Mouse (Mus musculus): ENCODE measurements around the gene Abcc3. TPM values are rescaled to one million over a fixed set of nuclear protein-coding genes. Genes with fewer than 3 reads are reported as not detected.

The Abcc3 gene
- polyA plus RNA-seq, 1 experiment: 0.64 TPM

DNA sequence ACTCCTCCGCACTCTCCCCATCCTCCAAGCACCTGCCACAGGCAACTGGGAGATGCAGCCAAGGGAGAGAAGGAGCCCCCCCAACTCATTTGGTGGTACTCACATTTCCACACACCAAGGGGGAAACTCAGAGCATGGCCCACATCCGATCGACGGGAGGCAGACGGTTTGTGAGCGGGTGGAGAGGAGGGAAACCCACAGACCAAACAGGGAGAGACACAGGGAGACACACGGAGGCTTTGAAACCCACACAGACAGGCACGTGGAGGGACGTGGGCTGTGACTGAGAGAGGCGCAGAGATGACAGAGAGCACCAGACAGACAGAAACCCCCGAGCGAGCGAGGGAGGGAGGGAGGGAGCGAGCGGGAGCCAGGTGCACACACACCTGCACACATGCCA is 31.6 kb upstream of the Abcc3 start:
- peaks cover 23% of the 10 kb centered on the region for H3K4me1 ChIP-seq (ENCODE audit: control insufficient read depth, insufficient read depth, low read length)
- TF ChIP-seq CTCF (IDR thresholded peaks at IDR 0.05; ENCODE audit: borderline replicate concordance, insufficient read depth, low read depth, low read length) (no peak), POLR2A (IDR thresholded peaks at IDR 0.05; ENCODE audit: borderline replicate concordance, insufficient read depth, low read length) (no peak)
- H3K27me3 ChIP-seq (ENCODE audit: control insufficient read depth, insufficient read depth, low read length): no peaks in the 10 kb centered on the region
- H3K27ac ChIP-seq (ENCODE audit: insufficient read depth, low read length): no peak overlapping the region
- 51% methylated on average over 15 of the region's 15 CpGs for WGBS
- no peak for DNase-seq
- H3K4me3 ChIP-seq (replicated peaks; ENCODE audit: insufficient read depth, low read depth, low read length): no peak overlapping the region

- 30% methylated on average over 5 of the region's 5 CpGs for WGBS
- H3K27ac ChIP-seq (ENCODE audit: insufficient read depth, low read length): no peak overlapping the region
- no peaks in the 10 kb centered on the region for H3K27me3 ChIP-seq (ENCODE audit: control insufficient read depth, insufficient read depth, low read length)
- TF ChIP-seq POLR2A (IDR thresholded peaks at IDR 0.05; ENCODE audit: borderline replicate concordance, insufficient read depth, low read length): no peak
- no peak for TF ChIP-seq CTCF (IDR thresholded peaks at IDR 0.05; ENCODE audit: borderline replicate concordance, insufficient read depth, low read depth, low read length)
- DNase-seq: peak in 1 of 2 experiments; percentile 55
- peaks cover 27% of the 10 kb centered on the region for H3K4me1 ChIP-seq (ENCODE audit: control insufficient read depth, insufficient read depth, low read length)
- no peak overlapping the region for H3K4me3 ChIP-seq (replicated peaks; ENCODE audit: insufficient read depth, low read depth, low read length)
Measured at GRCm38 (mm10) chr11:94423855-94424254, 31.1 kb upstream of the Abcc3 start.

- Histone ChIP-seq H3K4me1 (ENCODE audit: control insufficient read depth, insufficient read depth, low read length) (peaks cover 27% of the 10 kb centered on the region), H3K4me3 (replicated peaks; ENCODE audit: insufficient read depth, low read depth, low read length) (no peak overlapping the region), H3K27me3 (ENCODE audit: control insufficient read depth, insufficient read depth, low read length) (no peaks in the 10 kb centered on the region), H3K27ac (ENCODE audit: insufficient read depth, low read length) (no peak overlapping the region)
- TF ChIP-seq CTCF (IDR thresholded peaks at IDR 0.05; ENCODE audit: borderline replicate concordance, insufficient read depth, low read depth, low read length) (no peak), POLR2A (IDR thresholded peaks at IDR 0.05; ENCODE audit: borderline replicate concordance, insufficient read depth, low read length) (no peak)
- DNase-seq: no peak
- WGBS: 82% methylated on average over 6 of the region's 6 CpGs
Measured at GRCm38 (mm10) chr11:94420991-94421390, 28.2 kb upstream of the Abcc3 start.

GRCm38 (mm10) chr11:94420325-94420724 is 27.5 kb upstream of the Abcc3 start:
- Histone ChIP-seq H3K27ac (ENCODE audit: insufficient read depth, low read length) (no peak overlapping the region), H3K4me1 (ENCODE audit: control insufficient read depth, insufficient read depth, low read length) (peaks cover 27% of the 10 kb centered on the region), H3K27me3 (ENCODE audit: control insufficient read depth, insufficient read depth, low read length) (no peaks in the 10 kb centered on the region), H3K4me3 (replicated peaks; ENCODE audit: insufficient read depth, low read depth, low read length) (no peak overlapping the region)
- TF ChIP-seq POLR2A (IDR thresholded peaks at IDR 0.05; ENCODE audit: borderline replicate concordance, insufficient read depth, low read length) (no peak), CTCF (IDR thresholded peaks at IDR 0.05; ENCODE audit: borderline replicate concordance, insufficient read depth, low read depth, low read length) (peak; percentile 45; the same call in 1 of the 2 replicates)
- DNase-seq: peak; percentile 54 to 60
- WGBS: 47% methylated on average over 7 of the region's 7 CpGs

DNA sequence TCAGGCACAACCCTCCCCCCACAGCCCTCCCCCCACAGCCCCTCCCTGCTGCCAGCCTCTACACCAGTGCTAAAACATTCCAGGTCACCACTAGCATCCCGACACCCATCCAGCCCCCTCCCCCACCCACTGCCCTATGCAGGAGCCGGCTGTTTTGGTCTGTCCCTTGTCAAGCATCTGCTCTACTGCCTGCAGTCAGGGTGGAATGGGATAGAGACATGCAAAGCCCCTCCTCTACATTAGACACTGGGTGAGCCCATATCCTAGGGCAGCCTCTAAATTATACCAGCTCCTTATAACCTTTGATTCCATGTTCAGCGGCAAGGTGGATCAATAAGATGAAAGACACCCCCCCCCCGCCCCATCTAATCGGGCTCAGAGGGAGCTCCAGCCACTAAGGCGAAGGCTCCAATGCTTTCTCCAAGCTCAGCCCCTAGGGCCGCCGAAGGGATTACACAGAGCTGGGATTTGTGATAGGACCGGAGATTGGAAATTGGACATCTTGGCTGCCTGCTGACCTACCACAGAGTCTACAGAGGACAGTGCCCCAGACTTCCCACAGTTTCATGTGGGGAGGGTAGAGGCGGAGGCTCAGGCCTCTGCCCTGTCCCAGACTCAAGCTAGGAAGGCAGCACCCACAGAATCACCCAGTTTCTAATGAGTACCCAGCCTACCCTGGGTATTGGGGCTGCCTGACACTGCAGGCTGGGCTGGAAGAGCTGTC is 26.4 kb upstream of the Abcc3 start:
- Histone ChIP-seq H3K27me3 (ENCODE audit: control insufficient read depth, insufficient read depth, low read length) (no peaks in the 10 kb centered on the region), H3K4me3 (replicated peaks; ENCODE audit: insufficient read depth, low read depth, low read length) (no peak overlapping the region), H3K4me1 (ENCODE audit: control insufficient read depth, insufficient read depth, low read length) (peaks cover 21% of the 10 kb centered on the region), H3K27ac (ENCODE audit: insufficient read depth, low read length) (no peak overlapping the region)
- TF ChIP-seq CTCF (IDR thresholded peaks at IDR 0.05; ENCODE audit: borderline replicate concordance, insufficient read depth, low read depth, low read length) (no peak), POLR2A (IDR thresholded peaks at IDR 0.05; ENCODE audit: borderline replicate concordance, insufficient read depth, low read length) (no peak)
- peak; percentile 50 to 65 for DNase-seq
- 32% methylated on average over 10 of the region's 10 CpGs for WGBS

- H3K27ac ChIP-seq (ENCODE audit: insufficient read depth, low read length): no peak overlapping the region
- 47% methylated on average over 4 of the region's 4 CpGs for WGBS
- no peak for TF ChIP-seq CTCF (IDR thresholded peaks at IDR 0.05; ENCODE audit: borderline replicate concordance, insufficient read depth, low read depth, low read length)
- TF ChIP-seq POLR2A (IDR thresholded peaks at IDR 0.05; ENCODE audit: borderline replicate concordance, insufficient read depth, low read length): no peak
Measured at GRCm38 (mm10) chr11:94414042-94414441, 21.2 kb upstream of the Abcc3 start.

DNA sequence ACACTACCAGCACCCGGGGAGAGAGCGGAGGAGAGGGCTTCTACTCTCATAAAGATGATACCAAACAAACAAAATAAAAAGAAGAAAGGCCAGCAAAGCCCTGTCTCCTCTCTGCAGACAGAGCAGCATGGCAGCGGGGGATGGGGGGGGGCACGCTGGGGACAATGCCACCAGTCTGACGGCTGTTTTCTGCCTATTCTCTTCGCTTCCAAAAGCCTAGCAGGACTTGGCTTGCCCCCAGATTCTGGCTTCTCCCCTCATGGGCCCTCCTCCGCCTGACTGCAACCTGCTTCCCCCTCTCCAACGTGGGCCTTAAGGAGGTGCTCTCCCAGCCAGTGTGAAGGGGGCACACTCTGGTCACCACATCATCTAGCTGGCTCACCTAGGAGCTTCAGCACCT is 20.7 kb upstream of the Abcc3 start:
- no peak overlapping the region for H3K4me3 ChIP-seq (replicated peaks; ENCODE audit: insufficient read depth, low read depth, low read length)
- no peaks in the 10 kb centered on the region for H3K27me3 ChIP-seq (ENCODE audit: control insufficient read depth, insufficient read depth, low read length)
- TF ChIP-seq POLR2A (IDR thresholded peaks at IDR 0.05; ENCODE audit: borderline replicate concordance, insufficient read depth, low read length) (no peak), CTCF (IDR thresholded peaks at IDR 0.05; ENCODE audit: borderline replicate concordance, insufficient read depth, low read depth, low read length) (no peak)
- DNase-seq: peak; percentile 63 to 65
- no peak overlapping the region for H3K27ac ChIP-seq (ENCODE audit: insufficient read depth, low read length)
- H3K4me1 ChIP-seq (ENCODE audit: control insufficient read depth, insufficient read depth, low read length): peaks cover 15% of the 10 kb centered on the region
- WGBS: 3% methylated on average over 8 of the region's 8 CpGs

More at GRCm38 (mm10) chr11:94414042-94414441, 21.2 kb upstream of the Abcc3 start:
- Histone ChIP-seq H3K4me3 (replicated peaks; ENCODE audit: insufficient read depth, low read depth, low read length) (no peak overlapping the region), H3K27me3 (ENCODE audit: control insufficient read depth, insufficient read depth, low read length) (no peaks in the 10 kb centered on the region), H3K4me1 (ENCODE audit: control insufficient read depth, insufficient read depth, low read length) (peaks cover 15% of the 10 kb centered on the region)
- DNase-seq: no peak

DNA sequence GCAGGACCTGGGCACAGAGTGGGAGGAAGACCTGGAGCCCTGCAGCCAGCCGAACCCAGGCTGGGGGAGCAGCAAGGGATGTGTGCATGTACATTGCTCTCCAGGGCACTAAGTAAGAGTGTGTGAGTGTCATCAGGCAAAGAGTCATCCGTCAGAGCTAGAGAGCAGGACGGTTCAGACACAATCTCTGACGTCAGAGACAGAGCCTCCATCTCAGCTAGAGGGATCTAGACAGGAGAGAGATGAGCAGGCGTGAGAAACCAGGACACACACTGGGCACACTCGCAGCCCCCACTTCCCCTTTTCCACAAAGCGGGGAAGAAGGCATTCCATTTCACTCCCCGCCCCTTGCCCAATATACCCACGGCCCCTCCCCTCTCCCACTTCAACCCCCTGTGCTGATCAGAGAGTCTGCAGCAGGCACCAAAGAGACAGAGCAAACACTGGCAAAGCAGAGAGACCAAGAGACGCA is 20.2 kb upstream of the Abcc3 start:
- peaks cover 15% of the 10 kb centered on the region for H3K4me1 ChIP-seq (ENCODE audit: control insufficient read depth, insufficient read depth, low read length)
- WGBS: 30% methylated on average over 10 of the region's 10 CpGs
- no peak overlapping the region for H3K27ac ChIP-seq (ENCODE audit: insufficient read depth, low read length)
- TF ChIP-seq CTCF (IDR thresholded peaks at IDR 0.05; ENCODE audit: borderline replicate concordance, insufficient read depth, low read depth, low read length) (no peak), POLR2A (IDR thresholded peaks at IDR 0.05; ENCODE audit: borderline replicate concordance, insufficient read depth, low read length) (no peak)
- no peak for DNase-seq
- H3K27me3 ChIP-seq (ENCODE audit: control insufficient read depth, insufficient read depth, low read length): no peaks in the 10 kb centered on the region
- no peak overlapping the region for H3K4me3 ChIP-seq (replicated peaks; ENCODE audit: insufficient read depth, low read depth, low read length)
